Mouse (Mus musculus) MEL (cell line): ENCODE results near the gene Adamts14. TPM values are rescaled to one million over a fixed set of nuclear protein-coding genes. Genes with fewer than 3 reads are reported as not detected.

ENCODE experiments used
- DNase-seq: peaks from one replicate; pipeline ENCODE4 v3.0.0; 2011; ENCODE audit warnings: low read depth, low spot score
- H3K27ac ChIP-seq: 2 replicates; pipeline ENCODE4 v1.5.1; 2012; ENCODE audit warnings: low read depth, mild to moderate bottlenecking, control low read depth, low read length, moderate library complexity; ENCODE audit not compliant: control insufficient read depth
- H3K27me3 ChIP-seq, 2 experiments: fragments of 150-350 bp in 1 of 2; sonication (generic) in 1 of 2; 2 replicates each; pipeline ENCODE4 v1.6.1; 2012; ENCODE audit warnings: low read length in 2 of 2, mild to moderate bottlenecking in 2 of 2, improper control_type of control experiment in 1 of 2, moderate library complexity in 1 of 2; ENCODE audit not compliant: insufficient read depth in 2 of 2, control insufficient read depth in 1 of 2
- H3K36me3 ChIP-seq, 2 experiments: 2 replicates each; pipeline ENCODE4 v1.6.1; 2012 to 2014; ENCODE audit warnings: low read length in 2 of 2, improper control_type of control experiment in 1 of 2, inconsistent platforms in 1 of 2, mild to moderate bottlenecking in 1 of 2; ENCODE audit not compliant: insufficient read depth in 2 of 2, control insufficient read depth in 1 of 2
- H3K4me1 ChIP-seq, 2 experiments: fragments of 150-350 bp in 1 of 2; sonication (generic) in 1 of 2; 2 replicates each; pipeline ENCODE4 v1.6.1; 2012; ENCODE audit warnings: low read length in 2 of 2, improper control_type of control experiment in 1 of 2, mild to moderate bottlenecking in 1 of 2; ENCODE audit not compliant: insufficient read depth in 2 of 2, control insufficient read depth in 1 of 2
- H3K4me3 ChIP-seq, 2 experiments: fragments of 150-350 bp in 1 of 2; sonication (generic) in 1 of 2; 2 replicates each; pipeline ENCODE4 v1.5.1; 2012; ENCODE audit warnings: low read depth in 2 of 2, low read length in 2 of 2, mild to moderate bottlenecking in 2 of 2, moderate library complexity in 2 of 2, control low read depth in 1 of 2, improper control_type of control experiment in 1 of 2; ENCODE audit not compliant: control insufficient read depth in 1 of 2, insufficient read depth in 1 of 2
- H3K79me2 ChIP-seq: 2 replicates; pipeline ENCODE4 v1.6.1; 2012; ENCODE audit warnings: mild to moderate bottlenecking, low read length, moderate library complexity; ENCODE audit not compliant: control insufficient read depth, poor library complexity, insufficient read depth
- H3K9ac ChIP-seq: 2 replicates; pipeline ENCODE4 v1.6.1; 2012; ENCODE audit warnings: low read depth, mild to moderate bottlenecking, control low read depth, low read length, moderate library complexity; ENCODE audit not compliant: control insufficient read depth, poor library complexity, severe bottlenecking
- H3K9me3 ChIP-seq: fragments of 150-350 bp; sonication (generic); replicated peaks from 2 replicates; pipeline ENCODE4 v1.6.1; 2012; ENCODE audit warnings: mild to moderate bottlenecking, low read length, improper control_type of control experiment, moderate library complexity; ENCODE audit not compliant: insufficient read depth
- BHLHE40 ChIP-seq: IDR thresholded peaks from 2 replicates; pipeline ENCODE4 v1.6.1; 2012; ENCODE audit warnings: low read depth, mild to moderate bottlenecking, inconsistent platforms, low read length, improper control_type of control experiment, borderline replicate concordance
- ELF1 ChIP-seq: IDR thresholded peaks from 2 replicates; pipeline ENCODE4 v1.6.1; 2014; ENCODE audit warnings: low read depth, mild to moderate bottlenecking, inconsistent platforms, low read length, improper control_type of control experiment, moderate library complexity
- GABPA ChIP-seq: IDR thresholded peaks from 2 replicates; pipeline ENCODE4 v1.6.1; 2012; ENCODE audit warnings: low read depth, mild to moderate bottlenecking, inconsistent platforms, low read length, improper control_type of control experiment, moderate library complexity
- GATA1 ChIP-seq: IDR thresholded peaks from 2 replicates; pipeline ENCODE4 v1.6.1; 2011; ENCODE audit warnings: low read depth, low read length, improper control_type of control experiment
- HCFC1 ChIP-seq: IDR thresholded peaks from 2 replicates; pipeline ENCODE4 v1.6.1; 2012; ENCODE audit warnings: low read depth, mild to moderate bottlenecking, inconsistent platforms, low read length, improper control_type of control experiment, moderate library complexity
- KAT2A ChIP-seq: conservative IDR thresholded peaks from 2 replicates; pipeline ENCODE4 v1.6.1; 2012; ENCODE audit warnings: low read depth, low read length, improper control_type of control experiment, inconsistent platforms
- MAFK ChIP-seq: IDR thresholded peaks from 2 replicates; pipeline ENCODE4 v1.6.1; 2011; ENCODE audit warnings: low read depth, mild to moderate bottlenecking, low read length, improper control_type of control experiment, borderline replicate concordance
- MAZ ChIP-seq: IDR thresholded peaks from 2 replicates; pipeline ENCODE4 v1.6.1; 2012; ENCODE audit warnings: low read depth, mild to moderate bottlenecking, inconsistent platforms, low read length, improper control_type of control experiment
- MEF2A ChIP-seq: IDR thresholded peaks from 2 replicates; pipeline ENCODE4 v1.6.1; 2014; ENCODE audit warnings: low read depth, mild to moderate bottlenecking, inconsistent platforms, low read length, improper control_type of control experiment; ENCODE audit not compliant: poor library complexity, insufficient replicate concordance, severe bottlenecking; ENCODE audit errors: extremely low read depth
- MXI1 ChIP-seq: IDR thresholded peaks from 2 replicates; pipeline ENCODE4 v1.6.1; 2011; ENCODE audit warnings: mild to moderate bottlenecking, low read depth, low read length, improper control_type of control experiment
- MYB ChIP-seq: IDR thresholded peaks from 2 replicates; pipeline ENCODE4 v1.6.1; 2011; ENCODE audit warnings: mild to moderate bottlenecking, low read depth, low read length, improper control_type of control experiment
- MYC ChIP-seq: IDR thresholded peaks from 2 replicates; pipeline ENCODE4 v1.6.1; 2011; ENCODE audit warnings: low read depth, mild to moderate bottlenecking, low read length, improper control_type of control experiment, moderate library complexity
- NELFE ChIP-seq: IDR thresholded peaks from 2 replicates; pipeline ENCODE4 v1.6.1; 2011; ENCODE audit warnings: low read depth, low read length, improper control_type of control experiment
- NRF1 ChIP-seq: IDR thresholded peaks from 2 replicates; pipeline ENCODE4 v1.6.1; 2014; ENCODE audit warnings: low read depth, mild to moderate bottlenecking, inconsistent platforms, low read length, improper control_type of control experiment, moderate library complexity; ENCODE audit not compliant: poor library complexity, insufficient read depth, severe bottlenecking
- POLR2AphosphoS2 ChIP-seq: IDR thresholded peaks from 2 replicates; pipeline ENCODE4 v1.6.1; 2011; ENCODE audit warnings: low read length, improper control_type of control experiment
- POLR2AphosphoS5 ChIP-seq: IDR thresholded peaks from 2 replicates; pipeline ENCODE4 v1.6.1; 2012; ENCODE audit warnings: low read depth, borderline replicate concordance, mild to moderate bottlenecking, inconsistent platforms, low read length, moderate library complexity, mixed read lengths
- RAD21 ChIP-seq: IDR thresholded peaks from 2 replicates; pipeline ENCODE4 v1.6.1; 2011; ENCODE audit warnings: mild to moderate bottlenecking, low read depth, low read length, improper control_type of control experiment
- RCOR1 ChIP-seq: IDR thresholded peaks from 2 replicates; pipeline ENCODE4 v1.6.1; 2012; ENCODE audit warnings: low read depth, mild to moderate bottlenecking, inconsistent platforms, low read length, improper control_type of control experiment
- SMC3 ChIP-seq: IDR thresholded peaks from 2 replicates; pipeline ENCODE4 v1.6.1; 2011; ENCODE audit warnings: low read depth, low read length, improper control_type of control experiment
- TAL1 ChIP-seq: IDR thresholded peaks from 2 replicates; pipeline ENCODE4 v1.6.1; 2012; ENCODE audit warnings: mild to moderate bottlenecking, inconsistent platforms, low read length, moderate library complexity, mixed read lengths
- TBP ChIP-seq: IDR thresholded peaks from 2 replicates; pipeline ENCODE4 v1.8.0; 2011; ENCODE audit warnings: low read depth, low read length, improper control_type of control experiment
- TCF12 ChIP-seq: IDR thresholded peaks from 2 replicates; pipeline ENCODE4 v1.6.1; 2014; ENCODE audit warnings: low read depth, mild to moderate bottlenecking, inconsistent platforms, low read length, improper control_type of control experiment, moderate library complexity
- UBTF ChIP-seq: IDR thresholded peaks from 2 replicates; pipeline ENCODE4 v1.6.1; 2012; ENCODE audit warnings: low read depth, mild to moderate bottlenecking, inconsistent platforms, low read length, improper control_type of control experiment, moderate library complexity, borderline replicate concordance; ENCODE audit not compliant: insufficient read depth
- USF1 ChIP-seq: IDR thresholded peaks from 2 replicates; pipeline ENCODE4 v1.6.1; 2014; ENCODE audit warnings: low read depth, mild to moderate bottlenecking, inconsistent platforms, low read length, improper control_type of control experiment, moderate library complexity
- USF2 ChIP-seq, 2 experiments: IDR thresholded peaks; 2 replicates each; pipeline ENCODE4 v1.6.1; 2011 to 2012; ENCODE audit warnings: improper control_type of control experiment in 2 of 2, low read length in 2 of 2, borderline replicate concordance in 1 of 2, inconsistent platforms in 1 of 2, low read depth in 1 of 2, mild to moderate bottlenecking in 1 of 2; ENCODE audit not compliant: insufficient read depth in 1 of 2
- ZKSCAN1 ChIP-seq: IDR thresholded peaks from 2 replicates; pipeline ENCODE4 v1.6.1; 2012; ENCODE audit warnings: low read depth, mild to moderate bottlenecking, inconsistent platforms, low read length, improper control_type of control experiment, moderate library complexity
- ZMIZ1 ChIP-seq: IDR thresholded peaks from 2 replicates; pipeline ENCODE4 v1.6.1; 2012; ENCODE audit warnings: low read depth, mild to moderate bottlenecking, inconsistent platforms, low read length, improper control_type of control experiment, moderate library complexity
- ZNF384 ChIP-seq: IDR thresholded peaks from 2 replicates; pipeline ENCODE4 v1.6.1; 2012; ENCODE audit warnings: low read depth, mild to moderate bottlenecking, inconsistent platforms, low read length, improper control_type of control experiment
- polyA plus RNA-seq, 2 experiments: library from polyadenylated mRNA; stranded (reverse) in 1 of 2; unstranded in 1 of 2; fragments of >175 nt in 1 of 2; fragments of >200 nt in 1 of 2; gene quantifications; 2 replicates each; pipeline versions ENCODE4 v1.2.1 to v1.2.4; 2012; ENCODE audit warnings: low replicate concordance in 2 of 2, low read depth in 1 of 2; ENCODE audit not compliant: insufficient read length in 2 of 2, insufficient read depth in 1 of 2, missing spikeins in 1 of 2
- total RNA-seq: library from RNA; depleted of rRNA; stranded (reverse); fragments of 300-350 nt; gene quantifications from 2 replicates; pipeline ENCODE4 v1.2.3, GENCODE M21; 2012

Adamts14 gene
- total and polyA plus RNA-seq, 3 experiments, result not detected

- TF ChIP-seq MYB (no peak), USF1 (no peak)
Observed at GRCm38 (mm10) chr10:61315324-61315880, 42.2 kb upstream of the Adamts14 start (continued).

DNA sequence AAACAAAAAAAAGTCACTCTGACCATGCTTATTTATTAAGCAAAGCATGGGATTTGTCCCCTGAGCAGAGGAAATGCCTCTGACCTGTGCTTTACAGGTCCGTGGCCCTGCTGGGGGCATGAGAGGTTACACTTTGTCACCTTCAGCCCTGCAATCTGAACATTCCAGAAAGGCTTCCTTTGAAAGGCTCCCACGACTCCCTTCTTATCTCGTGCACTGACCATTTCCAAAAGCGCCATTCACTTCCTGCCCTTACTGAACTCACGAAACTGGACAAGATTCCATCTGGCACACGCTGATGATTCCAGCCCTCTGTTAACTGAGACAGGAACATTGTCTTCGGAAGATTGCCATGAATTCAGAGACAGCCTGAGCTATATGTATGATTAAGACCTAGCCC is 40.5 kb upstream of the Adamts14 start:
- TF ChIP-seq MAFK (no peak), USF1 (no peak), MXI1 (no peak), GABPA (no peak), ZNF384 (no peak), POLR2AphosphoS5 (no peak), UBTF (no peak), POLR2AphosphoS2 (no peak), TAL1 (no peak), SMC3 (no peak), NELFE (no peak), USF2 (IDR thresholded peaks at IDR 0.05; ENCODE audit: borderline replicate concordance in 1 of 2, insufficient read depth in 1 of 2, low read depth in 1 of 2, low read length in 2 of 2) (no peak), MEF2A (no peak), MAZ (no peak), RAD21 (no peak), ELF1 (no peak), TCF12 (no peak)
- H3K79me2 ChIP-seq, result no peaks in the 10 kb centered on the region
- H3K36me3 ChIP-seq, result no peaks in the 10 kb centered on the region

GRCm38 (mm10) chr10:61312754-61313153 is 39.5 kb upstream of the Adamts14 start:
- TF ChIP-seq TBP, result no peak
- no peak for TF ChIP-seq MAZ
- no peak for TF ChIP-seq GABPA
- TF ChIP-seq ZKSCAN1, result no peak
- TF ChIP-seq USF1, result no peak
- TF ChIP-seq USF2 (IDR thresholded peaks at IDR 0.05; ENCODE audit: borderline replicate concordance in 1 of 2, insufficient read depth in 1 of 2, low read depth in 1 of 2, low read length in 2 of 2), result no peak
- TF ChIP-seq HCFC1, result no peak
- TF ChIP-seq SMC3, result no peak
- no peak for TF ChIP-seq BHLHE40
- TF ChIP-seq ZMIZ1, result no peak
- TF ChIP-seq UBTF, result no peak
- TF ChIP-seq MEF2A, result no peak
- no peak for TF ChIP-seq RCOR1
- no peak for TF ChIP-seq MYB
- TF ChIP-seq MYC, result no peak
- no peak for TF ChIP-seq NRF1
- no peak for TF ChIP-seq GATA1
- no peak for TF ChIP-seq MAFK
- TF ChIP-seq KAT2A, result no peak
- TF ChIP-seq, all 39 proteins: peak for 0
- no peaks in the 10 kb centered on the region for H3K79me2 ChIP-seq
- no peaks in the 10 kb centered on the region for H3K4me1 ChIP-seq
- no peaks in the 10 kb centered on the region for H3K9me3 ChIP-seq
- no peak overlapping the region for H3K4me3 ChIP-seq
- no peak overlapping the region for H3K9ac ChIP-seq
- no peak overlapping the region for H3K27ac ChIP-seq
- H3K36me3 ChIP-seq, result no peaks in the 10 kb centered on the region
- no peaks in the 10 kb centered on the region for H3K27me3 ChIP-seq
- DNase-seq, result no peak

More for the DNA sequence above, 40.5 kb upstream of the Adamts14 start:
- no peak for DNase-seq
- Histone ChIP-seq H3K4me3 (no peak overlapping the region), H3K9ac (no peak overlapping the region), H3K27me3 (no peaks in the 10 kb centered on the region), H3K9me3 (no peaks in the 10 kb centered on the region), H3K27ac (no peak overlapping the region), H3K4me1 (no peaks in the 10 kb centered on the region)
